Mouse (Mus musculus) erythroblast, embryonic 14.5 days (primary cell): ENCODE results near the gene Rnls.

Experiments used
- GATA1 ChIP-seq: IDR thresholded peaks from 2 replicates; pipeline ENCODE4 v1.6.1; 2012; ENCODE audit warnings: low read length, inconsistent platforms, mixed read lengths
- TAL1 ChIP-seq: IDR thresholded peaks from 3 replicates; pipeline ENCODE4 v1.6.1; 2012; ENCODE audit warnings: low read length, inconsistent platforms, mixed read lengths

DNA sequence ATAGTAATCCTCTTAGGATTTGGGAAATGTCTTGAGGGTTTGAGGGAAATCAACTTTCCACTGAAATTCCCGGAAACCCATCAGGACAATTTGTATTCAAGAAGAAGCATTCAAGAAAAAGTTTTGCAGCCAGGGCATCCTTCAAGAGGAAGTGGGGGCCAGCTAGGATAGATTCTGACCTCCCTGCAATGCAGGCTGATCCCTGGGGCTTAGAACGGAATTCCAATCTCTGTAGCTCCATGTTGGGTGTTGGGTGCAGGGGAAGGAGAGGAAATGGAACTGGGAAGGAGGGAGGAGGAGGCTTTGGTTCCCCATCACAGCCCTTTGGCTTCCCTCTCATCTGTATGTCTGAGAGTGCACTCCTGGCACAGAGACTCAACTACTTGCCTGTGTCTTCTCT lies 303.2 kb downstream of the Rnls start:
- no peak for TF ChIP-seq GATA1
- no peak for TF ChIP-seq TAL1
